Mouse (Mus musculus): ENCODE results near the gene Prcp. TPM values are rescaled to one million over a fixed set of nuclear protein-coding genes. Genes with fewer than 3 reads are reported as not detected.

The Prcp gene
- polyA plus RNA-seq, 1 experiment from 2014 or later: 21.2 TPM

GRCm38 (mm10) chr7:92842254-92842653, 32.0 kb upstream of the Prcp start:
- Histone ChIP-seq H3K4me2 (ENCODE audit: low read depth, low read length) (no peak overlapping the region), H3K9me3 (replicated peaks; ENCODE audit: control insufficient read depth, low read length) (no peaks in the 10 kb centered on the region), H3K4me1 (ENCODE audit: control insufficient read depth, insufficient read depth, low read length) (no peaks in the 10 kb centered on the region), H3K27ac (replicated peaks; ENCODE audit: low read depth, low read length) (no peak overlapping the region), H3K4me3 (ENCODE audit: low read depth, low read length) (no peak overlapping the region), H3K9ac (replicated peaks; ENCODE audit: low read length) (no peak overlapping the region), H3K36me3 (replicated peaks; ENCODE audit: control insufficient read depth, insufficient read depth, low read depth, low read length) (no peaks in the 10 kb centered on the region), H3K27me3 (ENCODE audit: control insufficient read depth, insufficient read depth, low read length) (no peaks in the 10 kb centered on the region)
- DNase-seq (ENCODE audit: low spot score): no peak
- ATAC-seq (replicated peaks; ENCODE audit: insufficient number of reproducible peaks, low FRiP score, low TSS enrichment, low read depth): no peak
- 80% methylated on average over 2 of the region's 2 CpGs for WGBS

DNA sequence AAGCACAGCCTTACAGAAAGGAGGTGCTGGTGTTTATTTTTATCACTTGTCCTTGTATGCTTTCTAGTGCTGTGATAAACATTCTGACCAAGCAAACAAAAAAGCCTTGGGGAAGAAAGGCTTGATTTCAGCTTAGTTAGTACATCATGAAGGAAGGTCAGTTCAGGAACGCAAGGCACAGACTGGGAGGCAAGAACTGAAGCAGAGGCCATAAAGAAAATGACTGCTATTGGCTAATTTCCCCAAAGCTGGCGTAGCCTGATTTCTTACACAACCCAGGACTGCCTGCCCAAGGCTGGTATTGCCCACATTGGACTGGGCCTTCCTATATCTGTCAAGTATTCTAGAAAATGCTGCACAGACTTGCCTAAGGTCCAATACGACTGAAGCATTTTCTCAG, 26.0 kb upstream of the Prcp start:
- Histone ChIP-seq H3K36me3 (replicated peaks; ENCODE audit: control insufficient read depth, insufficient read depth, low read depth, low read length) (no peaks in the 10 kb centered on the region), H3K27me3 (ENCODE audit: control insufficient read depth, insufficient read depth, low read length) (no peaks in the 10 kb centered on the region), H3K9ac (replicated peaks; ENCODE audit: low read length) (no peak overlapping the region), H3K9me3 (replicated peaks; ENCODE audit: control insufficient read depth, low read length) (no peaks in the 10 kb centered on the region), H3K27ac (replicated peaks; ENCODE audit: low read depth, low read length) (no peak overlapping the region), H3K4me2 (ENCODE audit: low read depth, low read length) (no peak overlapping the region), H3K4me3 (ENCODE audit: low read depth, low read length) (no peak overlapping the region), H3K4me1 (ENCODE audit: control insufficient read depth, insufficient read depth, low read length) (no peaks in the 10 kb centered on the region)
- ATAC-seq (replicated peaks; ENCODE audit: insufficient number of reproducible peaks, low FRiP score, low TSS enrichment, low read depth) (no peak), DNase-seq (ENCODE audit: low spot score) (no peak)
- 84% methylated on average over 3 of the region's 3 CpGs for WGBS

DNA sequence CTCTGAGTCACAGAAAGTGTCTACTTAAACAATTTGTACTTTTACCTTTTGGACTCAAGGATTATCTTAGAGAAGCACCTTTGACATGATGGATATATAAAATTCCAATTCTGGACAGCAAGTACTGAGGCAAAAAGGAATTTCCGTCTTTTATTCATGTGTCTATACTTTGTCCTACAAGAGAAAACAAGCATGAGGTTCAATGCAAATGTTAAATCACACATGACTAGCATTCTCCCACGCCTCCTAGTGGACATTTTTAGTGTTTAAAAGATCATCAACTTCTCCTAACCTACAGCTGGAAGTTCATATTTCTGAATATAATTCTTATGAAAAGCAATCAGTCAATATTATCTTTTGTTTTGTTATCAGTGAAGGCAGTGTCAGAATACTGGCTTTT, 7.7 kb upstream of the Prcp start:
- Histone ChIP-seq H3K9ac (replicated peaks; ENCODE audit: low read length) (no peak overlapping the region), H3K27me3 (ENCODE audit: control insufficient read depth, insufficient read depth, low read length) (no peaks in the 10 kb centered on the region), H3K9me3 (replicated peaks; ENCODE audit: control insufficient read depth, low read length) (no peaks in the 10 kb centered on the region), H3K4me1 (ENCODE audit: control insufficient read depth, insufficient read depth, low read length) (no peaks in the 10 kb centered on the region), H3K4me3 (ENCODE audit: low read depth, low read length) (no peak overlapping the region), H3K4me2 (ENCODE audit: low read depth, low read length) (no peak overlapping the region), H3K27ac (replicated peaks; ENCODE audit: low read depth, low read length) (no peak overlapping the region), H3K36me3 (replicated peaks; ENCODE audit: control insufficient read depth, insufficient read depth, low read depth, low read length) (no peaks in the 10 kb centered on the region)
- WGBS: 34% methylated on average over 2 of the region's 2 CpGs
- no peak for ATAC-seq (replicated peaks; ENCODE audit: insufficient number of reproducible peaks, low FRiP score, low TSS enrichment, low read depth)
- peak; percentile 80 for DNase-seq (ENCODE audit: low spot score)

DNA sequence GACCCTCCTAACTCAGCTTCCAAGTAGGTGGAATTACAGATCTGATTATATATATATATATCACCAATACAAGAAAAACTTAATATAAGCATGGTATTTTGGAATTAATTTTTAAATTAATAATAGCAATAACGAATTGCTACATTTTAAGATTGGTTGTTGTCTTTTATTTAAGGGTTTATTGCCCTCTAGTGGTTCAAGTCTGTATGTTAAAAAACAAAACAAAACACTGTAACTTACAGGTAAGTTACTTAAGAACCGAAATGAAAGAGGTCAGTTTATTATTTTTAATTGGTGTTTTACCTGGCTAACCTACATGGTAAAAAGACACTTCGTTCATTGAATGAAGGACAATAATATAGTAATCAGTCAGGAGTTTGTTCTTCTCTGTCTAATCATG, 4.1 kb upstream of the Prcp start:
- H3K9ac ChIP-seq (replicated peaks; ENCODE audit: low read length): no peak overlapping the region
- ATAC-seq (replicated peaks; ENCODE audit: insufficient number of reproducible peaks, low FRiP score, low TSS enrichment, low read depth): no peak
- 78% methylated on average over 3 of the region's 3 CpGs for WGBS

GRCm38 (mm10) chr7:92871596-92871995, 2.7 kb upstream of the Prcp start:
- Histone ChIP-seq H3K4me2 (ENCODE audit: low read depth, low read length) (no peak overlapping the region), H3K36me3 (replicated peaks; ENCODE audit: control insufficient read depth, insufficient read depth, low read depth, low read length) (no peaks in the 10 kb centered on the region), H3K4me3 (ENCODE audit: low read depth, low read length) (no peak overlapping the region), H3K9ac (replicated peaks; ENCODE audit: low read length) (no peak overlapping the region), H3K27me3 (ENCODE audit: control insufficient read depth, insufficient read depth, low read length) (no peaks in the 10 kb centered on the region), H3K4me1 (ENCODE audit: control insufficient read depth, insufficient read depth, low read length) (no peaks in the 10 kb centered on the region), H3K27ac (replicated peaks; ENCODE audit: low read depth, low read length) (no peak overlapping the region), H3K9me3 (replicated peaks; ENCODE audit: control insufficient read depth, low read length) (no peaks in the 10 kb centered on the region)
- no peak for ATAC-seq (replicated peaks; ENCODE audit: insufficient number of reproducible peaks, low FRiP score, low TSS enrichment, low read depth)
- no peak for DNase-seq (ENCODE audit: low spot score)
- WGBS: 94% methylated on average over 4 of the region's 4 CpGs

More for the DNA sequence above, 4.1 kb upstream of the Prcp start:
- Histone ChIP-seq H3K9me3 (replicated peaks; ENCODE audit: control insufficient read depth, low read length) (no peaks in the 10 kb centered on the region), H3K4me3 (ENCODE audit: low read depth, low read length) (no peak overlapping the region), H3K36me3 (replicated peaks; ENCODE audit: control insufficient read depth, insufficient read depth, low read depth, low read length) (no peaks in the 10 kb centered on the region), H3K27me3 (ENCODE audit: control insufficient read depth, insufficient read depth, low read length) (no peaks in the 10 kb centered on the region), H3K4me1 (ENCODE audit: control insufficient read depth, insufficient read depth, low read length) (no peaks in the 10 kb centered on the region), H3K27ac (replicated peaks; ENCODE audit: low read depth, low read length) (no peak overlapping the region), H3K4me2 (ENCODE audit: low read depth, low read length) (no peak overlapping the region)
- peak; percentile 35 for DNase-seq (ENCODE audit: low spot score)

DNA sequence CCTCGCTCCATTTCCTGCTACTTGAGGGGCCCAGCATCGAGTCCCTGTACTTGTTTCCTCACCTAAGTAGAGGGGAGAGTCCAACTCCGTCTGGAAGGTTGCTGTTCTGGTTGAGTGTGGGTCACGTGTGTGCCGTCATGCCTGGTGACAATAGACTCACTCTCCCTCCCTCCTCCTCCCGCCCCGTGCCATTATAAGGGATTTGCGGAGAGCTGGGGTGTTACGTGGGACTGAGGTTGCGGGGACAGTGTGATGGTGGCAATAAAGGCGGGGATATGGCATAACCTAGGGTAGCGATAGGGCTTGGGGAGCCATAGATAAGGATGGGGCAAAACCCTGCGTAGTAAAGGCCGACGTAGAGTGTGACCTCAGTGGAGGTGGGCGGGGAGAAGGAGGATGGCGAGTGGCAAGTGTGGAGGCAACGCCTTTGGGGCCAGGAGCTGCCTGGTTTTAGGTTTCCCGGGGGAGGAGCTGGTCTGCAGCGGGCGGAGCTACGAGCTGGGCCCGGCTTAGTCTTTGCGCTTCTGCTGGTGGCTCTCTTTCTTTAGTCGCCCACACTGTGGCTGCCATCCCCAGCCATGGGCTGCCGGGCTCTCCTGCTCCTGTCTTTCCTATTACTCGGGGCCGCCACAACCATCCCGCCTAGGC, 615 bp downstream of the Prcp start:
- Histone ChIP-seq H3K36me3 (replicated peaks; ENCODE audit: control insufficient read depth, insufficient read depth, low read depth, low read length) (no peaks in the 10 kb centered on the region), H3K9ac (replicated peaks; ENCODE audit: low read length) (peak overlapping the region; percentile 68), H3K9me3 (replicated peaks; ENCODE audit: control insufficient read depth, low read length) (no peaks in the 10 kb centered on the region), H3K27me3 (ENCODE audit: control insufficient read depth, insufficient read depth, low read length) (no peaks in the 10 kb centered on the region), H3K4me3 (ENCODE audit: low read depth, low read length) (peak overlapping the region; percentile 61), H3K4me1 (ENCODE audit: control insufficient read depth, insufficient read depth, low read length) (no peaks in the 10 kb centered on the region), H3K4me2 (ENCODE audit: low read depth, low read length) (peak overlapping the region; percentile 71), H3K27ac (replicated peaks; ENCODE audit: low read depth, low read length) (peak overlapping the region; percentile 97)
- ATAC-seq (replicated peaks; ENCODE audit: insufficient number of reproducible peaks, low FRiP score, low TSS enrichment, low read depth): peak; percentile 90
- under 1% methylated on average over 29 of the region's 29 CpGs for WGBS
- DNase-seq (ENCODE audit: low spot score): peak; percentile 92

- Histone ChIP-seq H3K4me1 (ENCODE audit: control insufficient read depth, insufficient read depth, low read length) (no peaks in the 10 kb centered on the region), H3K4me2 (ENCODE audit: low read depth, low read length) (peak overlapping the region; percentile 24; the same call in 1 of the 2 replicates), H3K9me3 (replicated peaks; ENCODE audit: control insufficient read depth, low read length) (no peaks in the 10 kb centered on the region), H3K9ac (replicated peaks; ENCODE audit: low read length) (no peak overlapping the region), H3K27ac (replicated peaks; ENCODE audit: low read depth, low read length) (no peak overlapping the region), H3K4me3 (ENCODE audit: low read depth, low read length) (peak overlapping the region; percentile 61; the same call in 1 of the 2 replicates), H3K36me3 (replicated peaks; ENCODE audit: control insufficient read depth, insufficient read depth, low read depth, low read length) (no peaks in the 10 kb centered on the region), H3K27me3 (ENCODE audit: control insufficient read depth, insufficient read depth, low read length) (no peaks in the 10 kb centered on the region)
- ATAC-seq (replicated peaks; ENCODE audit: insufficient number of reproducible peaks, low FRiP score, low TSS enrichment, low read depth) (no peak), DNase-seq (ENCODE audit: low spot score) (no peak)
- 33% methylated on average over 3 of the region's 3 CpGs for WGBS
Measured at GRCm38 (mm10) chr7:92876066-92876465, 1.8 kb downstream of the Prcp start.

GRCm38 (mm10) chr7:92876538-92876937, 2.3 kb downstream of the Prcp start:
- DNase-seq (ENCODE audit: low spot score) (peak; percentile 61), ATAC-seq (replicated peaks; ENCODE audit: insufficient number of reproducible peaks, low FRiP score, low TSS enrichment, low read depth) (no peak)
- Histone ChIP-seq H3K9ac (replicated peaks; ENCODE audit: low read length) (no peak overlapping the region), H3K4me2 (ENCODE audit: low read depth, low read length) (no peak overlapping the region), H3K27me3 (ENCODE audit: control insufficient read depth, insufficient read depth, low read length) (no peaks in the 10 kb centered on the region), H3K36me3 (replicated peaks; ENCODE audit: control insufficient read depth, insufficient read depth, low read depth, low read length) (no peaks in the 10 kb centered on the region), H3K9me3 (replicated peaks; ENCODE audit: control insufficient read depth, low read length) (no peaks in the 10 kb centered on the region), H3K27ac (replicated peaks; ENCODE audit: low read depth, low read length) (peak overlapping the region; percentile 15; the same call in 1 of the 2 replicates), H3K4me3 (ENCODE audit: low read depth, low read length) (0 out of 2 replicates have a peak overlapping the region, but pooled peaks have one; percentile 2), H3K4me1 (ENCODE audit: control insufficient read depth, insufficient read depth, low read length) (no peaks in the 10 kb centered on the region)
- WGBS: 36% methylated on average over 7 of the region's 7 CpGs
